Mouse (Mus musculus) heart, postnatal 0 days (tissue): ENCODE measurements around the gene Nr1h4.

Experiments used
- CTCF ChIP-seq: IDR thresholded peaks from 2 replicates; pipeline ENCODE4 v1.5.1; 2016; ENCODE audit warnings: antibody characterized with exemption, control low read depth, low read depth
- EP300 ChIP-seq: IDR thresholded peaks from 2 replicates; pipeline ENCODE4 v1.6.1; 2016; ENCODE audit warnings: antibody characterized with exemption, low read depth

- TF ChIP-seq CTCF (no peak), EP300 (no peak)
These were observed 6.3 kb downstream of the Nr1h4 start for GRCm38 (mm10) chr10:89527054-89527453.
